ENCODE assay signal across 22 mouse cellular contexts in the genomic region with DNA sequence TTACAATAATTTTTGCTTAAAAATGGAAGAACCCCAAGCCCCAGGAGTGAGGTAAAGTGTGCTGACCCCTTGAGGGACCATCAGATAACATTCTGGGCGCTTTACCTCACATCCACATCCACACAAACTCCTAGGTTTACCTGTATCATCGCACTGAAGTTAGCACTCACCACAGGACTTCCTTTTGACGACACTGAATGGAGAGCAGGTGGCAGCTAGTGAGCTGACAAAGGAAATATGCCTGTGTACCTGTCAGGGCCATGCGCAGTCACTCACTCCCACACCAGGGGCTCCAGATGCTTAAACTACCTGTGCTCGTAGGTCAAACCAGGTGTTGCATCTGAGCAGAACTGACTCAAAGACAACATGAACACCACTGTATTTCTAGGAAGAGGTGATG.
"Had no signal": no experiment of that assay in that cellular context is flagged by ENCODE, and none has a peak within 500 bp of the region (broad histone marks: within the 10 kb centered on the region; RNA-seq: fewer than 3 reads in every experiment).

No protein-coding gene starts in this region.

- H3K9me3 ChIP-seq: intestine, embryonic 15.5 days; kidney, embryonic 15.5 days; limb, embryonic 12.5 days; limb, embryonic 15.5 days; liver, embryonic 15.5 days; megakaryocyte, embryonic 14.5 days; midbrain, embryonic 10.5 days; neural tube, embryonic 12.5 days; neural tube, embryonic 15.5 days had no signal

- H3K27ac ChIP-seq: intestine, embryonic 15.5 days; kidney, embryonic 15.5 days; limb, embryonic 15.5 days; liver, embryonic 15.5 days; midbrain, embryonic 10.5 days; neural tube, embryonic 12.5 days; neural tube, embryonic 15.5 days had no signal

- DNase-seq: kidney, adult 11 months; kidney, adult 8-10 months; kidney, postnatal 10 days; kidney, postnatal 4 days; left cerebral cortex, postnatal 4 days; lung, embryonic 14.5 days; lung, postnatal 36 days; midbrain, embryonic 14.5 days; right cerebral cortex, adult 18-20 months; right cerebral cortex, postnatal 14 days; right cerebral cortex, postnatal 4 days had no signal

- H3K27me3 ChIP-seq: intestine, embryonic 15.5 days; kidney, embryonic 15.5 days; limb, embryonic 12.5 days; limb, embryonic 15.5 days; liver, embryonic 15.5 days; megakaryocyte, embryonic 14.5 days; neural tube, embryonic 12.5 days; neural tube, embryonic 15.5 days had no signal

- H3K4me3 ChIP-seq: intestine, embryonic 15.5 days; kidney, embryonic 15.5 days; limb, embryonic 12.5 days; limb, embryonic 15.5 days; liver, embryonic 15.5 days; megakaryocyte, embryonic 14.5 days; midbrain, embryonic 10.5 days; neural tube, embryonic 12.5 days; neural tube, embryonic 15.5 days had no signal

- H3K9ac ChIP-seq: intestine, embryonic 15.5 days; kidney, embryonic 15.5 days; limb, embryonic 12.5 days; limb, embryonic 15.5 days; liver, embryonic 15.5 days; lung, embryonic 14.5 days; neural tube, embryonic 12.5 days; neural tube, embryonic 15.5 days had no signal

- ATAC-seq: intestine, embryonic 15.5 days; lung, postnatal 0 days had no signal

- H3K4me2 ChIP-seq: intestine, embryonic 15.5 days; kidney, embryonic 15.5 days; limb, embryonic 12.5 days; limb, embryonic 15.5 days; liver, embryonic 11.5 days; liver, embryonic 15.5 days; lung, embryonic 14.5 days; neural tube, embryonic 12.5 days; neural tube, embryonic 15.5 days had no signal
